Mouse (Mus musculus) C2C12 (cell line): ENCODE measurements around the gene Dhrs3.

Experiments used
- CTCF ChIP-seq: IDR thresholded peaks from one replicate; pipeline ENCODE4 v1.5.1; 2011; ENCODE audit not compliant: control insufficient read depth, insufficient read depth, insufficient read length
- FOSL1 ChIP-seq: IDR thresholded peaks from one replicate; pipeline ENCODE4 v1.8.0; 2011; ENCODE audit warnings: mild to moderate bottlenecking, low read length; ENCODE audit not compliant: poor library complexity, insufficient read depth, severe bottlenecking
- MYOD1 ChIP-seq: IDR thresholded peaks from one replicate; pipeline ENCODE4 v1.6.1; 2011; ENCODE audit warnings: low read depth; ENCODE audit not compliant: control insufficient read depth, insufficient read length
- USF1 ChIP-seq: IDR thresholded peaks from one replicate; pipeline ENCODE4 v1.6.1; 2011; ENCODE audit warnings: low read depth, mild to moderate bottlenecking, control low read depth, moderate library complexity

- TF ChIP-seq CTCF (no peak), FOSL1 (no peak), MYOD1 (no peak), USF1 (no peak)
Measured at GRCm38 (mm10) chr4:144955863-144956262, 63.2 kb downstream of the Dhrs3 start.
